Mouse (Mus musculus) cortical plate, adult 2 months (tissue): Measurements from ENCODE around the gene Vnn3. TPM values are rescaled to one million over a fixed set of nuclear protein-coding genes. Genes with fewer than 3 reads are reported as not detected.

Source experiments
- H3K27ac ChIP-seq: fragments of 200-500 bp; 2 replicates; pipeline ENCODE4 v1.5.1; 2012; ENCODE audit warnings: low read length, control low read depth, inconsistent platforms; ENCODE audit not compliant: insufficient read depth
- H3K4me1 ChIP-seq: fragments of 200-500 bp; 2 replicates; pipeline ENCODE4 v1.6.1; 2011; ENCODE audit warnings: low read length; ENCODE audit not compliant: control insufficient read depth, insufficient read depth
- H3K4me3 ChIP-seq: fragments of 200-500 bp; 2 replicates; pipeline ENCODE4 v1.5.1; 2011; ENCODE audit warnings: mild to moderate bottlenecking, low read length, control low read depth; ENCODE audit not compliant: insufficient read depth
- CTCF ChIP-seq: fragments of 200-500 bp; IDR thresholded peaks from 2 replicates; pipeline ENCODE4 v1.5.1; 2011; ENCODE audit warnings: mild to moderate bottlenecking, control low read depth, low read length; ENCODE audit not compliant: insufficient read depth; ENCODE audit errors: extremely low read depth
- POLR2A ChIP-seq: fragments of 200-500 bp; IDR thresholded peaks from 2 replicates; pipeline ENCODE4 v1.6.1; 2011; ENCODE audit warnings: mild to moderate bottlenecking, low read length, control low read depth; ENCODE audit not compliant: insufficient read depth; ENCODE audit errors: extremely low read depth
- polyA plus RNA-seq: library from polyadenylated mRNA; depleted of rRNA; stranded (reverse); fragments of >200 nt; gene quantifications from 2 replicates; pipeline ENCODE4 v1.2.3, GENCODE M21; 2012; rRNA removed

Vnn3 gene
- polyA plus RNA-seq, 1 experiment = not detected

- no peak overlapping the region for H3K4me3 ChIP-seq
- H3K4me1 ChIP-seq = no peaks in the 10 kb centered on the region
- no peak overlapping the region for H3K27ac ChIP-seq
- TF ChIP-seq CTCF (no peak), POLR2A (no peak)
Measured at GRCm38 (mm10) chr10:23884910-23885309, 33.6 kb downstream of the Vnn3 start.

- TF ChIP-seq POLR2A (no peak), CTCF (no peak)
- Histone ChIP-seq H3K4me1 (no peaks in the 10 kb centered on the region), H3K27ac (no peak overlapping the region), H3K4me3 (no peak overlapping the region)
Measured at GRCm38 (mm10) chr10:23886060-23886459, 34.8 kb downstream of the Vnn3 start.

- TF ChIP-seq CTCF = no peak
- TF ChIP-seq POLR2A = no peak
- H3K4me3 ChIP-seq = no peak overlapping the region
- no peaks in the 10 kb centered on the region for H3K4me1 ChIP-seq
- no peak overlapping the region for H3K27ac ChIP-seq
Measured at GRCm38 (mm10) chr10:23892987-23893386, 41.7 kb downstream of the Vnn3 start.

- TF ChIP-seq CTCF (no peak), POLR2A (no peak)
- Histone ChIP-seq H3K4me1 (no peaks in the 10 kb centered on the region), H3K4me3 (0 out of 2 replicates have a peak within 1 kb of the TSS, but pooled peaks have one; percentile 6)
Measured at GRCm38 (mm10) chr10:23894601-23895349, 43.5 kb downstream of the Vnn3 start, which contains the start of gene Vnn1. Gene Vnn1 (plus strand): TSS chr10:23894688.

GRCm38 (mm10) chr10:23895376-23895775 is 44.1 kb downstream of the Vnn3 start:
- Histone ChIP-seq H3K4me1 (no peaks in the 10 kb centered on the region), H3K27ac (no peak overlapping the region), H3K4me3 (no peak overlapping the region)
- TF ChIP-seq POLR2A (no peak), CTCF (no peak)

More at GRCm38 (mm10) chr10:23894601-23895349, 43.5 kb downstream of the Vnn3 start, which contains the start of gene Vnn1:
- no peak within 1 kb of the TSS for H3K27ac ChIP-seq

GRCm38 (mm10) chr10:23901119-23901518 is 49.9 kb downstream of the Vnn3 start:
- no peak overlapping the region for H3K4me3 ChIP-seq
- H3K27ac ChIP-seq = no peak overlapping the region
- no peak for TF ChIP-seq CTCF
- no peaks in the 10 kb centered on the region for H3K4me1 ChIP-seq

- TF ChIP-seq POLR2A = no peak
- TF ChIP-seq CTCF = no peak
- H3K4me1 ChIP-seq = no peaks in the 10 kb centered on the region
- H3K27ac ChIP-seq = no peak overlapping the region
- no peak overlapping the region for H3K4me3 ChIP-seq
Measured at GRCm38 (mm10) chr10:23905661-23906060, 54.4 kb downstream of the Vnn3 start.

Other genes starting within 250 kb of the Vnn3 start
- gene Rps12, start 64.2 kb upstream of the Vnn3 start, polyA plus RNA-seq = 1,194 and 1,252 TPM in 2 replicates
- gene Slc18b1, start 54.5 kb upstream of the Vnn3 start, polyA plus RNA-seq = 19.3 and 21.4 TPM in 2 replicates
- gene Vnn1, start 43.2 kb downstream of the Vnn3 start, polyA plus RNA-seq = 0.28 and 0.88 TPM in 2 replicates
- gene Taar1, start 68.9 kb downstream of the Vnn3 start, polyA plus RNA-seq = not detected in 2 replicates
- gene Taar2, start 87.1 kb downstream of the Vnn3 start, polyA plus RNA-seq = not detected in 2 replicates
- not detected in 2 replicates for gene Taar3, start 98.1 kb downstream of the Vnn3 start, polyA plus RNA-seq
- gene Taar4, start 109.0 kb downstream of the Vnn3 start, polyA plus RNA-seq = not detected in 2 replicates
- not detected in 2 replicates for gene Taar5, start 119.2 kb downstream of the Vnn3 start, polyA plus RNA-seq
- gene Taar6, start 134.2 kb downstream of the Vnn3 start, polyA plus RNA-seq = not detected in 2 replicates
- gene Taar7a, start 142.0 kb downstream of the Vnn3 start, polyA plus RNA-seq = not detected in 2 replicates
- not detected in 2 replicates for gene Taar7b, start 148.5 kb downstream of the Vnn3 start, polyA plus RNA-seq
- gene Taar7d, start 175.8 kb downstream of the Vnn3 start, polyA plus RNA-seq = not detected in 2 replicates
- not detected in 2 replicates for gene Taar7e, start 186.2 kb downstream of the Vnn3 start, polyA plus RNA-seq
- gene Taar7f, start 198.0 kb downstream of the Vnn3 start, polyA plus RNA-seq = not detected in 2 replicates
- not detected in 2 replicates for gene Taar8a, start 225.0 kb downstream of the Vnn3 start, polyA plus RNA-seq
- gene Taar8b, start 240.8 kb downstream of the Vnn3 start, polyA plus RNA-seq = not detected in 2 replicates